Mouse (Mus musculus) ES-Bruce4 (cell line): ENCODE measurements at regions not wholly inside any gene's neighbourhood (a gene's known extent, or its start where the extent isn't known, plus 50 kb on each side); places are given as distances from the start of the nearest gene placed in this dataset.

ENCODE experiments used
- CTCF ChIP-seq: IDR thresholded peaks from one replicate; pipeline ENCODE4 v1.8.1; 2011; ENCODE audit warnings: low read depth, low read length
- EP300 ChIP-seq: IDR thresholded peaks from 2 replicates; pipeline ENCODE4 v1.6.1; 2011; ENCODE audit warnings: low read depth, low read length; ENCODE audit not compliant: insufficient read depth
- POLR2A ChIP-seq: IDR thresholded peaks from one replicate; pipeline ENCODE4 v1.8.1; 2011; ENCODE audit warnings: low read length; ENCODE audit not compliant: insufficient read depth

GRCm38 (mm10) chr6:51200837-51201236 lies 231.6 kb upstream of the Nfe2l3 start:
- no peak for TF ChIP-seq CTCF
- no peak for TF ChIP-seq POLR2A
- no peak for TF ChIP-seq EP300
